Mouse (Mus musculus): ENCODE data around the gene Spg20.

Spg20 gene

GRCm38 (mm10) chr3:55098990-55099389 lies 12.9 kb upstream of the Spg20 start:
- no peak for DNase-seq

GRCm38 (mm10) chr3:55101092-55101491 lies 10.8 kb upstream of the Spg20 start:
- DNase-seq: no peak

GRCm38 (mm10) chr3:55105372-55106023 lies 6.4 kb upstream of the Spg20 start:
- no peak for DNase-seq

GRCm38 (mm10) chr3:55106051-55106450 lies 5.9 kb upstream of the Spg20 start:
- DNase-seq: no peak

GRCm38 (mm10) chr3:55109097-55109496 lies 2.8 kb upstream of the Spg20 start:
- no peak for DNase-seq

- DNase-seq: no peak
Observed at GRCm38 (mm10) chr3:55112710-55113415, 955 bp downstream of the Spg20 start.

- DNase-seq: no peak
Observed at GRCm38 (mm10) chr3:55114313-55115065, 2.6 kb downstream of the Spg20 start.

- DNase-seq: no peak
Observed at GRCm38 (mm10) chr3:55115071-55115470, 3.2 kb downstream of the Spg20 start.

- DNase-seq: no peak
Observed at GRCm38 (mm10) chr3:55115989-55116388, 4.1 kb downstream of the Spg20 start.

GRCm38 (mm10) chr3:55119275-55119898 lies 7.5 kb downstream of the Spg20 start:
- no peak for DNase-seq

- no peak for DNase-seq
Observed at GRCm38 (mm10) chr3:55122336-55122870, 10.5 kb downstream of the Spg20 start.

- no peak for DNase-seq
Observed at GRCm38 (mm10) chr3:55123064-55123463, 11.2 kb downstream of the Spg20 start.

- DNase-seq: no peak
Observed at GRCm38 (mm10) chr3:55129181-55129692, 17.3 kb downstream of the Spg20 start.

- no peak for DNase-seq
Observed at GRCm38 (mm10) chr3:55131576-55132233, 19.8 kb downstream of the Spg20 start.

GRCm38 (mm10) chr3:55137039-55137438 lies 25.1 kb downstream of the Spg20 start, which contains the start of gene Ccdc169:
Ccdc169 (plus strand) TSS chr3:55137339.
- DNase-seq: no peak

GRCm38 (mm10) chr3:55139837-55140236 lies 27.9 kb downstream of the Spg20 start:
- no peak for DNase-seq

- no peak for DNase-seq
Observed at GRCm38 (mm10) chr3:55141401-55141800, 29.5 kb downstream of the Spg20 start.

GRCm38 (mm10) chr3:55144916-55145315 lies 33.0 kb downstream of the Spg20 start:
- no peak for DNase-seq

GRCm38 (mm10) chr3:55146441-55146840 lies 34.5 kb downstream of the Spg20 start:
- no peak for DNase-seq

GRCm38 (mm10) chr3:55147156-55147555 lies 35.2 kb downstream of the Spg20 start:
- DNase-seq: no peak

- DNase-seq: no peak
Observed at GRCm38 (mm10) chr3:55148091-55148490, 36.2 kb downstream of the Spg20 start.

All from thymus, postnatal 25 days (tissue).